Mouse (Mus musculus): ENCODE data around the gene Amacr.
A peak's percentile ranks its signal among the peaks of the same experiment; 100 is the strongest.
"Not testable (repeated sequence)": the region's sequence is repeated elsewhere in the genome, so short reads cannot be mapped to it uniquely, and the experiment has no call there.

Gene Amacr

DNA sequence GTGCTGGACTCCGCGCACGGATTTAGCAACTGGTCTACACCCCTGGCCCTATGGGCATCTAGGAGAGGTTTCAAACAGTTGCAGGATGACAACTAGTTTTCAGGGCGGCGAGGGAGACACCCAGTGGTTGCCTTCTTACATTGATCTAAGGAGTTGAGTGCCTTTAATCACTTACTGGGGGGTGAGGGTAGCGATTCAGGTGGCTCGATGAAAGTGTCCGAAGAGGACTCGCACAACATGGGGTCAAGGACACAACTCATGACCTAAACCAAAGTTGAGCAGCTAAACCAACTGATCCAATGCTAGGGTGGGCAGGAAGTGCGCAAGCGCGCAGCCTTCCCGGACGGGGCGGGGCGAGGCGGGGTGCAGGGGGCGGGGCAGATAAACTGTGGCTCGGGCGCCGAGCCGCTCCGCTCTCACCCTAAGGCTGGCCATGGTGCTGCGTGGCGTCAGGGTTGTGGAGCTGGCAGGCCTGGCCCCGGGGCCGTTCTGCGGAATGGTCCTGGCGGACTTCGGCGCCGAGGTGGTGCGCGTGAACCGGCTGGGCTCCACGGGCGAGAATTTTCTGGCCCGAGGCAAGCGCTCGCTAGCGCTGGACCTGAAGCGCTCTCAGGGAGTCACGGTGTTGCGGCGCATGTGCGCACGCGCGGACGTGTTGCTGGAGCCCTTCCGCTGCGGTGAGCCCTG is at the start of gene Amacr:
TSS of gene Amacr (plus strand) at position 380 of the 687 bp plus-strand sequence.
- DNase-seq = peak; percentile 92 to 94

DNA sequence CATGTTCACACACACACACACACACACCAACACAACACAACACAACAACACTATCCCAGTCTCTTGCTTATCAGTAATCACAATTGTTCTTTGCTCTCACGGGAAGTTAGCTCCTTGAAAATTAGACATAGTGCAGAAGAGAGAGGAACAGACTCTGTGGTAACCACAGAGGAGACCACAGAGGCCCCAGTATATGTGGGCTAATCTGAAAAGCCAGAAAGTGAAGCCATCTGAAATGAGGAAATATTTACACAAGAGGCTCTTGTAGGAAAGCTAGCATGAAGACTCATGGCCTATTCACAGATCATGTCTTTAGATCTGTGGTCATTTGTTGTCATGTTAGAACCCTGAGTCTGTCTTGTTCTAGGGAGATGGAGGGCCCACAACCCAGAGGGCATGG is 47.6 kb upstream of the Amacr start:
- DNase-seq = no peak

DNA sequence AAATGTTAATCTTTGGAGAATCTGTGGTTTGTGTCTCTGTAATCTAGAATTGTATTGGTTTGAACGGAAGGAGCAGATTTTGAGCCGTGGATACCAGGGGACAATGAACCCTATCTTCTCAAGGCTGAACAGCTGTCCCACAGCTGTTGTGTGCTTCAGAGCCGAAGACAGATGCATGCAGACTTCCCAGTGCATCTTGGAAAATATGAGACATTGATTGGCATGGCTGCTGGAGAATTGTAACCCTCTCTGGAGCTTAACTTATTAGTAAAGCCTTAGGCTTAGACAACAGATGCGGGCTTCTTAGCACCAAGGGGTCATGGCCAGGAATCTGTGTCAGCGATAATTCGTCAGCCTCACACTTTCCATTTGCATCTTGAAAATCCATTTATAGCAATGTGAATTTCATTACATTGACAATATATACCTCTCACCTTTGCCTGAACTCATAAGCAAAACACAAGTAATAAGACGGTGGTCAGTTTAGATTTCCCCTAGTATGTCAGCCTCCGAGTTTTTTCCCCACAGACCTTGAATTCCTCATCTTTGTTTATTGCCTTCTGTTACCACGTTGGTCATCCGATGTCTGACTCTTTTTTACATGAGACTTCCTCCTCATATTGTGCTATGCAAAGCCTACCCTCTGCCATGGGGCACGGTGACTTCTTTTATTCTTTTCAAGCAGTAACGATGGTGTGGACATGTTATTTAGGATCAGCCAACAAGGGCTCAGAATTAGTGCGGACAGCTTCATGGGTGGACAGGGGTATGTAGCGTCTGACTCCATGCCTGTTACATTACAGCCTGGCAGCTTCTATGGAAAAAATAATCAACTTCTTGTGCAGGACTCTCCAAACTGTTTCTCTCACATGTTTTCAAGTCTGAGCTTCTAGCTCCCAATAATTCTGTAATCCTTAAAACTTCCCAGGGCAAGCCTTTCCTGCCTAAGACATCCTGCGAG is 41.1 kb upstream of the Amacr start:
- DNase-seq = no peak

DNA sequence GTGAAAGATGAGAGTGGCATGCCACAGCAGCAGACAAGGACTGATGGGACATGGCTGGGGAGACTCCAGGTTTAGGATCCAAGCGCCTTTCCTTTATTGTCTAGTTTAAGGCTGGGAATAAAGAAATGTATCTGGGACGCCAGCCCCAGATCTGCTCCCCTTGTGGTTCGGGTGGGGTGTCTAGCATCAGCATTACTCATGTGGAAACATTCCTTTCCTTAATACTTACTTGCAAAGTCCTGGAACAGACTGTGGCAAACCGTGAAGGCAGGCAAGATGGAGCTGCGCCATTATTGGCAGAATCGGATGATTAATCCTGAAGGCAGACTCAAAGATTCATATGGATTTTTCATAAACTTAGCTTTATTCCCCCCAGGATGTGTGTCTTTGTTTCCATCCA is 39.7 kb upstream of the Amacr start:
- DNase-seq = no peak

DNA sequence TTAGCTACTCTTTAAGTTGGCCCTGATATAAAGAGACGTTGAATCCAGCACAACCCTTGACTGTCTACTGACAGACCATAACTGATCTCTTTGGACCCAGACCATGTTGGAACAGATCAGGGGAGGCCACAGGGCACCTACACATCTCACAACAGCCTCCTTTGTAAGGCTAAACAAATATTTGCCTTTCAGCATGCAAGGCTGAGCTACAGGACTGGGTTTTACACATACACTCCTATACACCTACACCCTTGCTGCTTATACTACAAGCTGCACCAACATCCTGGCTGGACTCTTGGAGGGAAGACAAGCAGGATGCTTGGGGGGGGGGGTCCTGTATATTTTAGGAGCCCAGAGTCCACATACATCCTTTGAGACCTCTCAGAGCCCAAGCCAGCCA is 33.7 kb upstream of the Amacr start:
- no peak for DNase-seq

DNA sequence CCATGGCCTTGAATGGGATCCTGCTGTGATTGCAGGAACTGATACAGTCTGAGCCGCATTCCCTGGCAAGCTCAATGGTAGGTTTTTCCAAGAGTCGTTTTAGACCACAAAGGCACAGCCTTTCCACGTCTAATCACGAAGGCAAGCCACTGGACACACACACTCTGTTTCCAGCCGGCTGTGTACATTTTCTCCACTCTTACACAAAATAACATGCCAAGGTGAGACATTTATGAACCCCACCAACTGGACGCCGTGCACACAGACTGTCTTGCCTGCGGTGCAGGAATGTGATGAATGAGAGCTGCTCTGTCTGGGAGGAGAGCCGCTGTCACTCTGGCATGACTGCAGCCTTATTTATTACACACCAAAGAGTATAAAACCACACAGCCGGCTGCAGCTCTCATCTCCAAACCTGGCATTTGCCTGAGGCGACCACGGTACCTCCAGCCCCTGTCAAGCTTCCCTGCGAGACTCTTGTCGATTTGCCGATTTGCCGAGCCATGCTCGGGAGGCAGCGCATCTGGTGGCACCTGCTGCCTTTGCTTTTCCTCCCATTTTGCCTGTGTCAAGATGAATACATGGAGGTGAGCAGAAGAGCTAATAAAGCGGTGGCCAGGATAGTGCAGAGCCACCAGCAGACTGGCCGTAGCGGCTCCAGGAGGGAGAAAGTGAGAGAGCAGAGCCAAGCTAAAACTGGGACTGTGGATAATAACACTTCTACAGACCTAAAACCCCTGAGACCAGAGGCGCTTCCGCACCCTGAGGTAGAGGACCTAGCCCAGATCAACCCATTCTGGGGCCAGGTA is 29.4 kb upstream of the Amacr start, which contains the start of gene C1qtnf3:
TSS of gene C1qtnf3 (plus strand) at position 382 of the 809 bp plus-strand sequence.
- peak; percentile 15 to 31 for DNase-seq

DNA sequence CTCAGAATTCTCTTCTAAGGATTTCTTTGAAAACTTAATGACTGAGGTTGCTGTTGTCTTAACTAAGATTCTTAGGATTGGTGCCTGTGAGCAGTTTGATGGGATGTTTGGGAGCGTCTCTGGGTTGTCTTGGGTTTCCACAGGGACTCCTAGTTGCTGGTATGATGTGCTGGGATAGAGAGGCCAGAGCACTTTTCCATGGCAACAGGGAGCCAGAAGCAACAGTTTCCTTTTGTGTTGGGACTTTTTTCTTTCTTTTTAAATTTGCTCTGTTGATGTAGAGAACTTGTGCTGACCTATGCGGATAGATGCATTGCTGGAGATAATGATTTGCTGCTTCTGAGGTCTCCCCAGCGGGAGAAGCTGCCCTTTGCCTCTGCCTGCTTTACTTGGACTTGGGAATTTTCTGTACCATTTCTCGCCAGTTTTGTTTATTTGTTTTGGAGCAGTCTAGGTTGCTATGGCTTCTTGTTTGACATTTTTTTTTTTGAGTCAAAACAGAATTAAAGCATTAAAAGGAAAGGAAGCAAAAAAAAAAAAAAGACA is 28.7 kb upstream of the Amacr start:
- peak in 1 of 2 experiments; percentile 3 for DNase-seq

DNA sequence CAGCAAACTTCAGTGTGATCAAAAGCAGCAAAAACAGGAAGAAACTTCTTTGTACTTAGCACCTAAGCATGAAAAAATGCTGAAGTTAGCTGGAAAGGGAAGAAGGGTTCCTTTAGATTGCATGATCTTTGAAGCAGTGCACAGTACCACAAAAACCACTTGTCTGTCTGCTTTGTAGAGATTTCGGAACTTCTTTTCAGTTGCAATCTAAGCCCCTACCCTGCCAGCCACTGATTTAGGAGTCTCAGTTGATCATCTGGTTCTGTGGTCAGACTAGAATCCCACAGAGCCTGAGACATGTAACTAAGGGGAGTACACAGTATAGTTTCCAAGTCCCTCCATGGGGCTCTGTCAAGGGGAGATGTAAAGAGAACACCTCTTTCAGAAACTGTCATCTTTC is 28.1 kb upstream of the Amacr start:
- DNase-seq = no peak

DNA sequence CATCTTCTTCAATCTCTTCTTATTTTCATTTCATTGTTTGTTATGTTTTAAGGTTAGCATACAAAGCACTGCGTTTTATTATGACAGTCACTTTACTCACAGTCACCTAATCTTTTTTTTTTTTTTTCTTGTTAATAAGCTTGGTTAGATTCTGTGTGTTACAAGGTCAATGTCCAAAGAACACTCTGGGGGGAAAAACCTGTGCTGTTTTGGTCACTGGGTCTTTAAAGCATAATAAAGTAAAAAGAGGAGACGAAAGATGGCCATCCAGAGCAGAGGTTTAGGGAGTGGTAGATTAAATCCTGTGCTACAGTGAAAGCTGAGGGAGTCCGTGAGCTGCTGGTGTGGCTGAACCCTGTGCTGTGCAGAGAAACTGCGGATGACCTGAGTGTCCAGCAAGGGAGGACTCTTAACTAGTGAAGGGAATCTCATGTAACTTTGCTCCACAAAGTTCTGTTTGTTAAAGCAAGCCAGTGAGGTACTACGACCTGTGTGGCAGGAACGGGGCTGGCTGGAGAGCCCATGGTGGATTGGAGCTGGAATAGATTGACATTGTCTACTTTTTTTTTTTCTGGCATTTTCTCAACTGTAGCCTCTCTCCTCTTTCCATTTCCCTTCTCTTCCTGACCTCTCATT is 27.1 kb upstream of the Amacr start:
- DNase-seq = no peak

DNA sequence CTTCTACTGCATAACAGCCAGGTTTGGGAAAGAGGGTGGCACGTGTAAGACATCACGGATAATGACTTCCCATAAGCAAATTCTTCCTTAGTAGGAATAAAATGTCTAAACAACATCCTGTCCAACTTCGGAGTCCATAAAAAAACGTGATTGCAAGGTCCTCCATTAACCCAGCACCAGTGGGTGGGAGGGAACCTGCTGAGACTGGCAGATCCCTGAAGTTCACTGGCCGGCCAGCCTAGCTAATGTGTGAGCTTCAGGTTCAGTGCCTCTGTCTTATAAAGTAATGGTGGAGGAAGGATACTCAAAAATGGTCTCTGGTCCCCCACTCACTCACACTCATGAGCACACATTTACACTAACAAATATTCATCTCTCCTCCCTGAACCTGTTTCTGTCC is 26.4 kb upstream of the Amacr start:
- no peak for DNase-seq

DNA sequence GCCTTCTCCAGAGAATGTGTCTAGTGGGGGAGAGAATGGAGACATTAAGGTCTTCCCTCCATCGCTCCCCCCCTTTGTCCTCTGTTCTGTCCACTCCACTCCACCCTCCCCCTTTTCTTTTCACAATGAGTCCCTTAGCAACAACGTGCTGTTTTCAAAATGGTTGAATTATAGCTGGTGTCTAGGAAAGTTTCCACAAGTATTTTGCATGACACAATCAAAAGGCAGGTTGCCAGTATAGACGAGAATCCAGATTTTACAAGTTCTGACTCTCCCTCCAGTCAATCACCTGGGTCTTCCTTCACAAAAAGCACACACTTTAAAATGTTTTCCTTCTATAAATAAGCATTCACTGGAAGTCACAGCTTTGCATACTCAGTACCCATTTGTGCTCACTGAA is 24.9 kb upstream of the Amacr start:
- no peak for DNase-seq

DNA sequence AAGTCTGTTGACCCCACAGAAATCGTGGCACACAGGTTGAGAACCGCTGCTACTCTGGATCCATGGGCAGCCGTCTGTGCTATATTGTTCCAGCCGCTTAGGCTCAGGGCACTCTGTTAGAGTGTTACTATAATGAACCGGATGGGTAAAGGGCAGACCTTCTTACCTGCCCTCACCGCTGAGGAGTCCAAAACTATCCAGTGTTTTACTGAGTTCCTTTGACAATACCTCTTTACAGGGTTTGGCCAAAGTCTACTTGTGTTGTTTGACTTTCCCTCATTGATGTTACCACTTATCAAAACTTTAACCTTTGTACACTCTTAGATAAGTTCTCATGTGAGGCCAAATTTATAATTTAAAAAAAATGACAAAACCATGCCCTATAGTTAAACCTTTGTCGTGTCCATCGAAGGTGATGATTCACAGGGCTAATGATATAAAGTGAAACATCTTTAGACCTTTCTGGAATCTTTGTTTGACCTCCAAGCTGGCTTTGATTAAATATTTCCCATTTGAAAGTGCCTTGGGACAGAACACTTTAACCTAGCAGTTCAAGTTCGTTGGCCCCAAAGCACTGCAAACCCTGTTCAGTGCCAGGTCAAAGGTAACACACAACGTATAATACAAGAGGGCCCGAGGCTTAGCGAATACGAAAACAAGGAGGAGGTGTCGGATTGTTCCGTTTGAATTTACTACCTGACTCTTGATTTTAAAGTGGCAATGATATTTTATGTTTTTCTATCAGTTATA is 22.1 kb upstream of the Amacr start:
- no peak for DNase-seq

DNA sequence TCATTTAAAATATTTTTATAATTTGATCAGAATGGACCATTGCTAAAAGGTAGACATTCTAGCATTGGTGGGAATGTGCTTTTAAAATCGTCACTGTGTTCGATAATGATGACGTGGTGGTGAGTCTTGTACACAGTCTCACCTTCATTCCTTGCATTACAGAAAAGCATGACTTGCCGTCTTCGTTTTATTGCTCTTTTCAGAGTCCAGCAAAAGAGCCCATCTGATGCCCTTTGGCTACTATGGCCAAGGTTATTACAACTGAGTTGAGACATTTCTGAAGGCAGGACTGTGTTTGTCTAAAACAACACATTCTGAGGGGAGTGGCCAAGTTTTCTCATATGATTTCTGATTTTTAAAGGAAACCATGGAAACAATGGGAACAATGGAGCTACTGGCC is 21.3 kb upstream of the Amacr start:
- no peak for DNase-seq

DNA sequence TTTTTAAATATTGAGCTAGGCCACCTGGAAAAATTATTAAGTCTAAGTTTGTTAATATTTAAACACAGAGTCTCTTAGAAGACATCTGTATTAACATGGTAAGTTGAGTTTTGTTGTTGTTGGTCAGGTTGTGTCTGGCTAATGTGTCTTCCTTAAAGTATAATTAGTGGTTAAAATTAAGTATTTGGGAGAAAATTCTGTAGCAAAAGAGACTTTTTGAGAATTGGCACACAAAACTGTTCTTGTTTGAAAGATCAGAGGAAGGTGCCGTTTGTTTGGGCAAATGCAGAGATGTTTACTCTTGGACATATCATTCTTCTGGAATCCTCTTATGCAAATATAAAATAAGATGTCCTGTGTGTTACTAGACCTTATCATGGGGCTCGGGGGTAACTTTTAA is 19.0 kb upstream of the Amacr start:
- DNase-seq = no peak

DNA sequence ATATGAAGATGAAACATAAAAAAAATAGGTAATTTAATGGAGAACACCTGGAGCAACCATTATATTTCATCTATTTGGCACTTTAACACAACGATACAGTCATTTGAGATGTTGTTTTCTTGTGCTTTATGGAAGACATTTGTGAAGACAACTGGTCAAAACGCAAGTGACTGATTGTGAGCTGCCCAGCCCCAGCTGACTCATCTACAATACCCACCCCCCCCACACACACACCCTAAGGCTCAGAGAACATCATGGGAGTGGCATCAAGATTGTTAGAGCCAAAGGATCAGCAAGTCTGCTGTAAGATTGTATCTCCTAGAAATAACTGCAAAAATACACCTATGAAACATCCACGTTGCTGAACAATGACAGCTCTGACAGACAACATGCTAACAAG is 12.1 kb upstream of the Amacr start:
- DNase-seq = no peak

DNA sequence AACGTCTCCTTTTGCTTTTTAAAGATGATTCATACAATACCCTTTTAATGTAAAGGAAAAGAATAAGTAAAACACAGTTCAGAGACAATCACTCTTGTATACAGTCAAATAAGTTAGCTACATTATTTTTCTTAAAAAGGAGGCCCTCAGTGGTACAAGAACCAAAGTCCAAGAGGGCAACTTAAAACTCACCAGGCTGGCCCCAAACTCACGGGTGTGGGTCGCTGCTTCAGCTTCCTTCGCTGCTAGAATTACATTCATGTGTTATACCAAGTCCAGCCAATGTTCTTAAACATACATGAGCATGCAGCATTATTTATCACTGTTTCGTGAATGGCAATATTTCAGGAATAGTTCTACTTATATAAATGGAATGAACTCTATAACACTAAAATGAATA is 10.8 kb upstream of the Amacr start:
- DNase-seq = no peak

DNA sequence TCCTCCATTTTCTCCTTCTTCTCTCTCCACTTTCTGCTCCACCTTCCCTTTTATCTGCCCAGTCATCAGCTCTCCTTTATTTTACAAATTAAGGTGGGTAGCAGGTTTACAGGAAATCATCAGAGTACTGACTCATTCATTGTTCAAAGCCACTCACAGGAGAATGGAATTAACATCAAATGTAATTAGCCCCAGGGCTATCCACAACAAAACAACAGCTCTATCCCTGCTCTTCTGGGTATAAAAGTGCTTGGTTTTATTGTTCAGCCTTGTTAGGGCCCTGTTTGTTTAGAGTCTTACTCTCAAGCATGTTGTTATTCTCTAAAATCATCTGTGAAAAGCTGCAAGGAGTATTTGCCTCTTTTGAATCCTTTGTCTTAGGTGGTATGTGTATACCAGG is 4.4 kb upstream of the Amacr start:
- no peak for DNase-seq

DNA sequence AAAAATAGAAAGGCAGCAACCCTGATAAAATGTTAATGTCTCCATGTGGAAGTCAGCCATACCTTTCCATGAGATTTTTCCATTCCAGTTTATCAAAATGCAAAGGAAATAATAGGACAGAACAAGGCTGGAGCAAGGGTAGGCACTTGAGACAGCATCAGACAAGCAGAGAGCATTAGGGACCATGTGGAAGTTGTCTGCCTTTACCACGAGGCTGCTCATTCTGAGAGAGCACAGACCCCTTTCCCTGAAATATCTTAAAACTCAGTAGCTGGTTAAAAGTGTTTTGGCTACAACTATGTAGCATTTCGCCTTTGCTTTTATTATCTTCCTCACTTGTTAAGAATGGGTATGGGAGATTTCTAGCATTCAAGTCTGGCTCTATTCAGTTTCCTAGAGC is 844 bp upstream of the Amacr start:
- no peak for DNase-seq

DNA sequence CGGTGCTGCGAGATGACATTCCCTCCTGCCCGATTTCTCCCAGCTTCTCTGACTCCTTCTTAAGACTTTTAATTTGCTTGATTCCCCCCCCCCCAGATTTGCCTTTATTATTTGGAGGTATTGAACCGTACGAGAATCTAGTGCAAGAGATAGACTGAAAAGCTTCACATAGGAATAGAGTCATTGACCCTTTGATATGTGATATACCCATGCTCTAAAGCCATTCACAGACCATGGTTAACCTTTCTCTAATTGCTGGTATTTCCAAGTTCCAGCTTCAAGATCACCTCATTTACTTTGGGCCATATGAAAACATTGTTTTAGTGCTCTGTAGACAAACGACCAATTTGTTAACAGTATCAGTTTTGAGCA is 494 bp downstream of the Amacr start:
- DNase-seq = no peak

DNA sequence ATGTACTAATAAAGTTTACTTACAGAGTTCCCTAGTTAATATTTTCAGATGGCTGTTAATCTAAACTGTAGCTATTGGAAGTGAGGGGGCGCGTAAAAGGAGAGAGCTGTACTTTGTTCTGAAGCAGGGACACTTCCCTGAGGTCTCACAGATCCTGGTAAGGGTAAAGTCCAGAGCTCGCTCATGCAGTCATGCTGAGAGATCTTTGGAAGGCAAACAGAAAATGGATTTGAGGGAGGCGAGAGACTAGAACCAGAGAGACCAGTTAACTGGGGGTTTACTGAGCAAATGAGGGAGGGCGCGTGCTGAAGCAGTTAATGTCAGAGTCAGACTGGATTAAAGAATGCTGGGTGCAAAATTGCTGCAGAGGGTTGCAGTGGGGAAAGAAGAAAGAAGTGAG is 4.2 kb downstream of the Amacr start:
- no peak for DNase-seq

DNA sequence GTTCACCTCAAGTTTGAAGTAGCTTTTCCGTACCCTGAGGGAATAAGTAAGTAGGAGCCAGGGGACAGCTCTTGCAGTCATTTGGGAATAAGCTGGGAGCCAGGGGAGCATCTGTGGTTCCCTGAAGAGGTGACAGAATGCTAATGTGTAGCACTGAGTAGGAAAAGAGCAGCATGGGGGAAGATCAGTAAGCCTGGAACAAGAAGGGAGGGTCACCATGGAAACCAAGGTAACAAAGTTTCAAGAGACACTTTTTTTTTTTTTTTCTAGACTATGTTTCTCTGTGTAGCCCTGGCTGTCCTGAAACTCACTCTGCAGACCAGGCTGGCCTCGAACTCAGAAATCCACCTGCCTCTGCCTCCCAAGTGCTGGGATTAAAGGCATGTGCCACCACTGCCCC is 4.9 kb downstream of the Amacr start:
- DNase-seq = not testable (repeated sequence)

DNA sequence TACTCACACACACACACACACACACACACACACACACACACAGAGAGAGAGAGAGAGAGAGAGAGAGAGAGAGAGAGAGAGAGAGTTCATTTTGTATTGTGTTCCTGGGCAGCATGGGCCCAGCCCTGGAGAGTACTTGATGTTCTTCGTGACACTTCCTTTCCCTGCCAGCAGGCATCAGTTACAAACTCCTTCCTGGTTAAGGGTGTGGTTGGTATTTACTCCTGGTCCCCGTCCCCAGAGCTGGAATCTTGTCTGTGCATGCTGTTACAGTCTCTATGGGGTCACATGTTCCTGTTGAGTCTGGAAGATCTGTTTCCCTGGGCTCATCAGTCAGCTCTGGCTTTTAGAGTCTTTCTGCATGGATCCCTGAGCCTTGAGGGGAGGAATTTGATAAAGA is 8.9 kb downstream of the Amacr start:
- no peak for DNase-seq
